Mouse (Mus musculus) right cerebral cortex, adult 18-20 months (tissue): ENCODE measurements around the gene Nop14.

Source experiments
- DNase-seq: peaks from one replicate; pipeline ENCODE4 v3.0.0; 2022; ENCODE audit warnings: mixed read lengths

Gene Nop14

GRCm38 (mm10) chr5:34659686-34660590, at the start of gene Nop14, which contains the start of gene Grk4:
Gene Nop14, minus strand, starts transcription at chr5:34660148.
Gene Grk4, plus strand, starts transcription at chr5:34660379.
- peak; percentile 100 for DNase-seq

DNA sequence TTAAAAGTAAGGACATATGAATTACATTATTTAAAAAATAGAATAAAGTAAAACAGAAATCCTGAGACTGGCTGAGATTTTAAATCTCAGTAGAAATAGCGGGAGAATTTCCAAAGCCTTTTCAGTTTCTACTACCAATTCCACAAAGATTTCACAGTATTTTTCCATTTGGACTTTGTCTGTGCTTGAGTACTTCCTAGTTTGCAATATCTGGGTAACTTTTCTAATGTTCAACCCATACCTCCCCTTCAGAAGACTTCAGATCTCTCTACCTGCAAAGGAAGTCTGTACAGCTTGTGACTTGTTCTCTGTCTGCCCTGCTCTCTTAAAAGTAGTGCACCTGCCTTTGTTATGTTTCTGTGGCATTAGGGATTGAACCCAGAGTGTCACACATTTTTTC, 48.5 kb upstream of the Nop14 start:
- no peak for DNase-seq

GRCm38 (mm10) chr5:34695521-34695920, 35.6 kb upstream of the Nop14 start:
- no peak for DNase-seq

DNA sequence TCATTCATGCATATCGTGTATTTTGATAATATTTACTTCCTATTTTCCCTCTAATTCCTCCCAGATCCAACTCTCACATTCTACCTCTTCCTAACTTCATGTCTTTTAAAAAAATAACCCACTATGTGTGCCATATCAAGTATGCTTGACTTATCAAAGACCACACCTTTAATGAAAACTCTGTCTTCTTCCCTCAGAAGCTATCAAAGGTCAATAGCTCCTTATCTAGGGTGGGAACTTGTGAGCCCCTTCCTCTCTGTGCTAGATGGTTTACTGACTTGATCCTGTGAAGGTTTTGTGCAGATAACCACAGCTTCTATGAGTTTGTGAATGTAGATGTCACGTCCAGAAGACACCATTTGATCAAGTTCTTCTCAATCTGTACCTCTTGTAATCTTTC, 32.8 kb upstream of the Nop14 start:
- no peak for DNase-seq

DNA sequence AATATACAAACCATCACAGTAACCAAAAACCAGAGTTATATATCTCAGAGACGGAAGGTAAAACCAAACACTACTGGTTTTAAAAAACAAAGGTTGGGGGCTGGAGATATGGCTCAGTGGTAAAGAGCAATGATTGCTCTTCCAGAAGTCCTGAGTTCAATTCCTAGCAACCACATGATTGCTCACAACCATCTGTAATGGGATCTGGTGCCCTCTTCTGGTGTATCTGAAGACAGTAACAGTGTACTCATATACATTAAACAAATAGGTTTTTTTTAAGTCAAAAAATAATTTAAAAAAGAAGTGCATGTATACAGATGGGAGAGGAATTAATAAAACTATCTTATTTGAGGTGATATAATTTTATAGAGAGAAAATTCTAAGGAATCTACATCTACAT, 29.9 kb upstream of the Nop14 start:
- DNase-seq: no peak

- no peak for DNase-seq
These were observed 10.3 kb upstream of the Nop14 start for GRCm38 (mm10) chr5:34670280-34670679.

DNA sequence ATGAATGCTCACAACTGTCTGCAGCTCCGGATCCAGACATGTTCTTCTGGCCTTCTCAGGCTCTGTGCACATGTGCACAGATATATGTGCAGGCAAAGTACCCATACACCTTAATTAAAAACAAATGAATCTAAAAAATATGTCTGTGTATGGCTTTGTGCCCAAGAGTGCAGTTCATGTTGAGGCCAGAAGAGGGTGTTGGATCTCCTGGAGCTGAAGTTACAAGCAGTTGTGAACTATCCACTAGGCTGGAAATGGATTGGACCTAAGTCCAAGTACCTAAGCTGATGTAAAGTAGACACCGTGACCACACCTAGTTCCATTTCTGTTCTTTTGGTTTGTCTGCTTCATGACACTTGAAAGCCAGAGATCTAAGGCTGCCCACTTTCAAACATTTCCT, 9.5 kb upstream of the Nop14 start:
- DNase-seq: no peak

GRCm38 (mm10) chr5:34663231-34663630, 3.3 kb upstream of the Nop14 start:
- no peak for DNase-seq

DNA sequence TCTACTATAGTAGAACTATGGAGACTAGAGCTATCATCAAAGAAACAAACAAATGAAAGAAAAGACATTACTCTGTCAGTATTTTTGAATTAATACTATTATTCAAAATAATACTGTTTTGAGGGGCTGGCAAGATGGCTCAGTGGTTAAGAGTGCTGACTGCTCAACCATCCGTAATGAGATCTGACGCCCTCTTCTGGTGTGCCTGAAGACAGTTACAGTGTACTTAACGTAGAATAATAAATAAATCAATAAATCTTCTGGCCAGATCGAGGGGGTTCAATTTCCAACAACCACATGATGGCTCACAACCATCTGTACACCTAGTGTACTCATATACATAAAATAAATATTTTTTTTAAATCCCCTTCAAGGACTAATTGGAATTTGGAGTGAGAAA, 2.0 kb upstream of the Nop14 start:
- no peak for DNase-seq

DNA sequence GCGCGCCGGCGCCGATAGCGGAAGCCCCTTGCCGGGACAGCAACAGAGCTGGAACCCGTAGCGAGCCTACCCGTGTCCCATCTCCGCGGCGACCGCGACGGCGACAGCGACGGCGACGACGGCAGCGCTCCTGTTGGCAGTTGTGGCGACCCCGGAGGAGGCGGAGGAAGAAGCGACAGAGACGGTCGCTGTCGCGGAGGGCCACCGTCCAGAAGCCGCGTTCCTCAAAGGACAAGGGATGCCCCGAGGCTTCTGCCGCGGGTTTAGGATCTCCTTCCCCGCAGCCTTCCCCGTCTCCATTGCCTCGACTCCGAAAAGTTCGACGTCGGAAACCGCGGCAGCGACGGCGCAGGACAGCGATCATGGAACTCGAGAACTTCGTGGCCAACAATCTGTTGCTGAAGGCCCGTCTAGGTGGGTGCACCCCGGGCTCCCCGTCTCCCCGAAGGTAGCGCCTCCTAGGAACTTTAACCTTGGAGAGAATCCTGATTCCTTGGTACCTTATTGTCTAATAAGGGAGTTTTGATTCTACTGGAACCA, 713 bp upstream of the Nop14 start:
- no peak for DNase-seq

DNA sequence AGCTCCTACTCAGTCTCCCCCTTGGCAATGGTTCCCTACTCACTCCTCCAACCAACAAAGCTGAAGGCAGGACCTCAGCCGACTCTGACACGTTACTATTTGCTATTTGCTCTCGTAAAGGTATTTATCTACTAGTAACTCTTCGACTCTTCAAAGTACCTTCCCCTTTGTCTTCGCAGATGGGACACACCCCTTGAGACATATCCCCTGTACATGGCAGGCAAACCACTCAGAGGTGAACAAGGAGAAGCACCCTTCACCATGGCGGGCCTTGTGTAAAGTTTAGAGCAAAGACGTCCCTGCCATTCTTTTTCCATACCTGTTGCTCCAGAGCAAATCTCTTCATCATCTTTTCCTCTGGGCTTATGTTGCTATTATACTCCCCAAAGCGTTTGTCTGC, 2.4 kb downstream of the Nop14 start:
- DNase-seq: no peak

DNA sequence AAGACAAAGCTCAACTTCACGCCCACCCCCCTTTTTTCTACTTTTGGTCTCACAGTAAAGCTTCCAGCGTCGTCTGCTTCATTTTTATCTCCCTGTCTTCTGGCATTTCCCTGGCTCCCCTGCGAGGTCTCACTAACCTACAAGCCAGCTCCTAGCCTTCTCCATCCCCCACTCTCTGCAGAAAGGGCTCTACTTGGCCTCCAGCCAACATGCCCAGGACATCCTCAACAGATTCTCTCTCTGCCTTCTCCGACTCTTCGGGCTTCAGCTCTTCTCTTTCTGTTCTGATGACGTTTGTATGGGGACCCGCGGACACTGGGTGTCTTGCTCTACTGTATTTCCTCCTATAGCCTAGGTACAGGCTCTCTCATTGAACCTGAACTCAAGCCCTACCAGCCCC, 5.1 kb downstream of the Nop14 start:
- no peak for DNase-seq

DNA sequence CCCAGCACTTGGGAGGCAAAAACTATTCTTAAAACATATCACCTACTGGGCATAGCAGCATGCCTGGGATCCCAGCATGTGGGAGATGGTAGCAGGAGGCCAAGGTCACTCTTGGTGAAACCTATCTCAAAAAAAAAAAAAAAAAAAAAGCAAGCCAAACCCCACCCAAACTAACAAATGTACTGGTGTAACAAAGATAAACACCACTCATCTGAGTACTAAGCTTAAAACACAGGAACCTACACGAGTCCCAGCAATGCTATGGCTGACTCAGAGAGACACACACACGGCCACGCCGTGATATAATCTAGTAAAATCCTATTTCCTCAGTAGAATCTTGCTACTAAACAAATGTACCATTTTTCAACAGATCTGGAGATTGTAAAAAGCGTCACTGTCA, 7.0 kb downstream of the Nop14 start:
- DNase-seq: no peak

GRCm38 (mm10) chr5:34647581-34647980, 12.4 kb downstream of the Nop14 start:
- peak; percentile 64 for DNase-seq

DNA sequence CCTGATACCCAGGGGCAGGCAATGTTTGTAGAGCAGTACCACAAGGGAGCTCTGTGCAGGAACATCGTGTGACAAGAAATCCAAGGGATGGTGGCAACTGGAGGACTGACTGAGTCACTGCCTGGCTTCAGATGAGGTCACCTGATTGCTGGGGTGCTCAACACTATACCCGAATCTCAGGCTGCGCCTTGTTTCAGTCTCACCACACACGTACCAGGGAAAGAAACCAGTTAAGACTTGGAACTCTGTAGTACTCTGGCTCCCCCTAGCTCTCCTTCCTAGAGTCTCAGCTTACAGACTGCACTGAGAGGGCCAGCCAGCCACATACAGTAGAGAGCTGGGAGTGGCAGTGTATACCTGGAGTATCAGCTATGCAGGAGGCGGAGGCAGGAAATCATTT, 17.0 kb downstream of the Nop14 start:
- peak; percentile 78 for DNase-seq

DNA sequence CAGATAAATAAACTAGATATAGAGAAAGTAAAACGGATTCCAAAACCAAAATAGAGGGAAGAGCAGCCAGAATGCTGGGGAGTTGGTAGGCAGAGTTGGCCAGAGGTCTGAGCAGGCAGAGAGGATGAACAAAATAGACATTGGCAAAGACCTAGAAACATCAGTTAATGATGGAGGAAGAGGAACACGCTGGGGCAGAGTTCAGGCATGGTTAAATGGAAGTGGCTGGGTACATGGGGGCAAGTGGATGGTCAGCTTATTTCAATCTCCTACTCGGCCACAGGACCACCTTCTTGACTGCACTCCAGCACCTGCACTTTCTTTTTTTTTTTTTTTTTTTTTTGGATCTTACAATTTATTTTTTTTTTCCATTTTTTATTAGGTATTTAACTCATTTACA, 18.0 kb downstream of the Nop14 start:
- no peak for DNase-seq

- no peak for DNase-seq
These were observed 22.3 kb downstream of the Nop14 start for GRCm38 (mm10) chr5:34637591-34638156.

DNA sequence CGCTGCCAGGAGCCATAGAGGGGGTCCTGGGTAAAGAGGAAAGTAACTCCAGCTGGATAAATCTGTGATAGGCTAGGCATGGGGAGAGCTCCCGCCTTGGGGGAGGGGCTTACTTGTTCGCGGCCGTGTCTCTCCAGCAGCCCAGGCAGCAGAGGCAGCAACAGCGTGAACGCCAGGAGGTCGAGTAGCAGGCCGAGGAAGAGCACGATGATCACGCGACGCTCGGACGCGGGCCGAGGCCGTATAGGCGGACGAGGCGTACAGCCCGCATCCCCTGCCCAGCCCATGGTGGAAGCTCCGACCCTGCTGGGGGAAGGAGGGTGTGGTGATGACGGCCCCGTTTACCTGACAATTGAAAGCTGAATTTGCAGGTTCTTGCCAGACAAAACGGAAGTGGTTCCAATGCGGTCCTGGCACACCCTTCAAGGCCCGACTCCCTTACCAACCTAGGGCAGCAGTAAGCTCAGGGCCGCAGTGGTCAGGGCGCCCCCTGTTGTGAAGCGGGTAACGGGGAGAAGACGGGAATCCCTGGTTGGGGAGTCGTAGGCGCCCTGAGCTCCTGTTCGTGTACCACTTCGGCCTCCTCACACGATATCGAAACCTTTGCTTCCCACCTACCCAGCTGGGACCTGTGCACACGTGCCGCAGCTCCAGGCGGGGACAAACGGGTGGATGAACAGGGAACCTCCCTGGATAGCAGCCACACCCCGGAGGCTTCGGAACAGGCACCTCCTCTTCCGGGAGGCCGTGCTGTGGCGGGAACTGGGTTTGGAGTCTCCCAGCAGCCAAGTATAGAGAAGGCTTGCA, 23.3 kb downstream of the Nop14 start, which contains the start of gene Mfsd10:
Mfsd10 (minus strand) TSS at position 732 of the 807 bp plus-strand sequence.
- peak; percentile 88 for DNase-seq

DNA sequence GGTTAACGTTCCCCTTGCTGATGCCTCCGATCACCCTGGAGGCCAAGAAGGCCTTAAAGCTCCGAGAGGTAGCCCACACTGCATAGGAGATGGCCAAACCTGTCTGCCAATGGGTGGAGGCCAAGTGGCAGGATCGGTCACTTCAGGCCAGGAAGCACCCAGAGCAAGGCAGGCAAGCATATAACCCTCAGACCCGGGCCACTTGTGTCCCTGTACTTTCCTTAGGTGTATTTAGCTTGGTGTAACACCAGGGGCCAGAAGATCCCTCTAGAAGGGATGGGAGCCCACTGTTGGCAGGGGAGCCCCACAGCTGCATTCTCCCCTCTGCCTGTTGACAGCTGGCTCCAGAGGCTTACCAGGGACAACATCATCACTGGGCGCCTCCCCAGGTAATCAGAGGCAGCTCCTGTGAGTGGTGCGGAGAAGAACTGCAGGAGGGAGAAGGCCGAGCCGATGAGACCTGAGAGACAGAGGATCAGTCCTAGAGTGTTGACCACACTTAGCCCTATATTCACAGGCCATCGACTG, 24.2 kb downstream of the Nop14 start:
- no peak for DNase-seq

GRCm38 (mm10) chr5:34634746-34635400, 25.1 kb downstream of the Nop14 start:
- DNase-seq: no peak

- DNase-seq: no peak
These were observed 26.3 kb downstream of the Nop14 start for GRCm38 (mm10) chr5:34633641-34634040.

- DNase-seq: no peak
These were observed 27.0 kb downstream of the Nop14 start for GRCm38 (mm10) chr5:34632996-34633395.
